Mouse (Mus musculus): ENCODE measurements around the gene Tnnc1. TPM values are rescaled to one million over a fixed set of nuclear protein-coding genes. Genes with fewer than 3 reads are reported as not detected.
A peak's percentile ranks its signal among the peaks of the same experiment; 100 is the strongest.

Gene Tnnc1
- 4.6 and 6.3 TPM in 2 replicates for polyA plus RNA-seq (2012; rRNA removed)

DNA sequence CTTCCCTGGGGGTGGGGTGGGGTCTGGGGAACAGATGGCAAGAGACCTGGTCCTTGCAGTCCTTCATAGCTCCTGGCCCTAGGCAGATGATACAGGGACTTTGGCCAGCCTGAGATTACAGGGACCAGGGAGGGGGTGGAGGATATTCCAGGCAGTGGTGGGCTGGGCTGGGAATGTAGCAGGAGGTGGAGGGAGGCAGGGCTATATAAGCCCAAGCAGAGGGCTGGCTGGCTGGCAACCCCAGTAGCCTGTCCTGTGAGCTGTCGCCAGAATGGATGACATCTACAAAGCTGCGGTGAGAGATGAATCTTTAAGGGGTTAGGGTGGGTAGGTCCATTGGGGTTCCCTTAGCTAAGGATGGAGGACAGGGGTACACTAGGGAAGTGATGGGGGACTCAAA lies at the start of gene Tnnc1:
Gene Tnnc1 (plus strand): TSS at position 229 of the 400 bp plus-strand sequence.
- no peak for DNase-seq (ENCODE audit: low read depth)
- TF ChIP-seq POLR2A (IDR thresholded peaks at IDR 0.05; ENCODE audit: borderline replicate concordance, extremely low read depth, insufficient read depth, insufficient read length, poor library complexity, severe bottlenecking) = no peak

DNA sequence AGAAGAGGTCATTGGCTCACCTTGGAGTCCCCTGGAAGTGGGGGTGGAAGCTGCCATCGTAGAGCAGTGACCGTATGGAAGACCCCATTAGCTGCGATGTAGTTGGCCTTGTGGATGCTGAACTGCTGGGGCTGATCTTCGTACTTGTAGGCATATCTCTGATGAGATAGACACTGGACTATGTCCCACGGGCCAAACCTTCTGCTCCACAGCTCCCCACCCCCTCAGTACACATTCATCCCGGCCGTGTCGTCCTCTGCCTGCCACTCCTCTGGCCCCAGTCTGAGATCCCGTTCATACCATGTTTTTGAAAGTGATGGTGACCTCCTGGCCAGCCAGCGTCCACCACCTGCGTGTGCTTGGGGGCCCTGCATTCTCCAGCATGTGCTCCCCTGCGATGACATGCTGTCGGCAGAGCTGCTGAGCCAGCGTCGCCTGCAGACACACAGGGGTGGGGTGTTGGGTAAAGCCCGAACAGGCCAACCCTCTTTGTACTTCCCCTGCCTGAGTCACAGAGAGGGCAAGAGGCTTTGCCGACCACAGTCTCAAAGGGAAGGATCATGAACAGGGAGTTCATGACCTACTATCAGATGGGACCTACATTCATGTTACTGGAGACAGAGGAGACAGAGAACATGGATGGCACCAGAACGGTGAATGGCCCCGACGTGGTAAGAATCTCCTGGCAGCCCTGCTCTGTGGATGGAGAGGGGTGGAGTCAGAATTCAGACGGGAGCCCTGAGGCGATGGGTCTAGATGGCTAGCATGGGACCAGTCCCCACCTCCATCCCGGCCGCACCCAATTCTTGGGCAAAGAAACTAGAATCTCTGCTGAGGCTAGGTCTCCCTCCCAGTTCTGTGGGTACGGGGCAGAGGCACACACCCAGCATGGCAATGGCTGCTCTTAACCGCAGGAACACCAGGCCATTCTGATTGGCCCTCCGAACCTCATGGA lies 47.6 kb upstream of the Tnnc1 start:
- no peak for DNase-seq (ENCODE audit: low read depth)
- TF ChIP-seq CTCF (IDR thresholded peaks at IDR 0.05; ENCODE audit: borderline replicate concordance, extremely low read depth, insufficient read depth, insufficient read length) (no peak), POLR2A (IDR thresholded peaks at IDR 0.05; ENCODE audit: borderline replicate concordance, extremely low read depth, insufficient read depth, insufficient read length, poor library complexity, severe bottlenecking) (no peak)

DNA sequence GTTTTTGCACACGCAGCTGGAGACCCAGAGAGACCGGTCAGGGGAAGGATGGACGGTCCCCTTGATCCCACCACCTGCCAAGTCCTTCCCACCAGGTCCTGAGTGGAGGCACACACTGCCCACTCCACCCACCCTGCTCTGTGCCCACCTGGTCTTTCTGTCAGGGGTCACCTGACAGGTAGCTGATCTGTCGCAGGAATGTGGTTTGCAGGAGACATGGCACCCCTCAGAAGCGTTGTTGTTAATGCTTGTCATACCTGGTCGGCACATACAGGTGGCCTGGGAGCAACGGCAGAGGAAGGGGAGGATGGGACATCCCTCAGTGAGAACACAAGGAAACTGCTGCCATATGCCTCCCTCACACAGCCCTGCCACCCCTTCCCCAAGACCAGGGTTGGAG lies 46.9 kb upstream of the Tnnc1 start:
- DNase-seq (ENCODE audit: low read depth) = no peak
- TF ChIP-seq POLR2A (IDR thresholded peaks at IDR 0.05; ENCODE audit: borderline replicate concordance, extremely low read depth, insufficient read depth, insufficient read length, poor library complexity, severe bottlenecking) (no peak), CTCF (IDR thresholded peaks at IDR 0.05; ENCODE audit: borderline replicate concordance, extremely low read depth, insufficient read depth, insufficient read length) (no peak)

DNA sequence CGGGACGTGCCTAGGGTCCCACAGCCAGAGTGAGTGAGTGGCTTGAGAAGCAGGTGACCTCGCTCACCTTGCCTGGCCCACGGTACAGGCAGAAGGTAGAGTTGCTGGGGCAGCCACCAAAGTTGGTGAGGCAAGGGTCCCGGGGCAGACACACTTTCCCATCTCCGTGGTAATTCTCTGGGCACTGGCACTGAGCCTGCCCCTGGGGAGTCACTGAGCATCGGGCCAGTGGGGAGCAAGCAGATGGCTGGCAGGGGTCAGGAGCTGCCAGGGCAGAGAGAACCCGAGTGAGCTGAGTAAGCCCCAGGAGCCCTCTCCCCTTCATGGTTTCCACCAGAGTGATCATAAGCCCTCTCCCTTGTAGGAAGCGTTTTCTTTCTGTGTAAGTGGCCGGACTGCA lies 46.5 kb upstream of the Tnnc1 start:
- DNase-seq (ENCODE audit: low read depth) = no peak
- TF ChIP-seq POLR2A (IDR thresholded peaks at IDR 0.05; ENCODE audit: borderline replicate concordance, extremely low read depth, insufficient read depth, insufficient read length, poor library complexity, severe bottlenecking) (no peak), CTCF (IDR thresholded peaks at IDR 0.05; ENCODE audit: borderline replicate concordance, extremely low read depth, insufficient read depth, insufficient read length) (no peak)

DNA sequence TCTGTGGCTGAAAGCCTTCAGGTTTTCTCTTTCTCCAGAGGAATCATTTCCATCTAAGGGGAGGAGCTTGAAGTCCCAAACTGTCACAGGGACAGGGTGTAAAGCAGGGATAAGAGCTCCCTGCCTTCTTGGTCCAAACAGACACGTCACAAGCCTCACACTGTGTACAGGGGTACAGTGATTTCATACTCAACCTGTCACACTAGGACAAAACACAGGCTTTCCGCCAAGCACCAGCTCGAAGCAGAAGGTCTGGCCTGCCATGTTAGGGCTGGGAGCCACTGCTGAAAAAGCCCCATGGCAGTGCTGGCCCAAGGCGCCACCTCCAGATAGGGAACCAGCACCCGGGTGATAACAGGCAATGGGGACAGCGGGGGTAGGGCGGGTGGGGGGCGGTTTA lies 44.0 kb upstream of the Tnnc1 start:
- peak; percentile 52 for DNase-seq (ENCODE audit: low read depth)
- TF ChIP-seq CTCF (IDR thresholded peaks at IDR 0.05; ENCODE audit: borderline replicate concordance, extremely low read depth, insufficient read depth, insufficient read length) (no peak), POLR2A (IDR thresholded peaks at IDR 0.05; ENCODE audit: borderline replicate concordance, extremely low read depth, insufficient read depth, insufficient read length, poor library complexity, severe bottlenecking) (no peak)

DNA sequence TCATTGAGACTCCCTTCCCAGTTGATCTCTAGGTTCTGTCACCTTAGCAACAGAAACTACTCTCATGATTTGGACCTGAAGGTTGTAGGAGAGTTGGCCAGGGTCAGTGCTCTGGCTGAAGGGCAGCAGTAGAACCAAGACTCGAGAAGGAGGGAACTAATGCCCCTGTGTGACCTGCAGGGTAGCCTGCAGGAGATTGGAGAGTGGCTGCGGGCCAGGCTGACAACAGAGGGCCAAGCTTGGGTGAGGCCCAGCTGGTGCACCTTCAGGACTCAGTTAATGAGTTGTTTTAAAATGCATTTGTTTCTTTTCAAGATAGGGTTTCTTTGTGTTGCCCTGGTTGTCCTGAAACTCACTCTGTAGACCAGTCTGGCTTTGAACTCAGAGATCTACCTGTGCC lies 43.1 kb upstream of the Tnnc1 start:
- no peak for DNase-seq (ENCODE audit: low read depth)
- TF ChIP-seq CTCF (IDR thresholded peaks at IDR 0.05; ENCODE audit: borderline replicate concordance, extremely low read depth, insufficient read depth, insufficient read length) = no peak

DNA sequence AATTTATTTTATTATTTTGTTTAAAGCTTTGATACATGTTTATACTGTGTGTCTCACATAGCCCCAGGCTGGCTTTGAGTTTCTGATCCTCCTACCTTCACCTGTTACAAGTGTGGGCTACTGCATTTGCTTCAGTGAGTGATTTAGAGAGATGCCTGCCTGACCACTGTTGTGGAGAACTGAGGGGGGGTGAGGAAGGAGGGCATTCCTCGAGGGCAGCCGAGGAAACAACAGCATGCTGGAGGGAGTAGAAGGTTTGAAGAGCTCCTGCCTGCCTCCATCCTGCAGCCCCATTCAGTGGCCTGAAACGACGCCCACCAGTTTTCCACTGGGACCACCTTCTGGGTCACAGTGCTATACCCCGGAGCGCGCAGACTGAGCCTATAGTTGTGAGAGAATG lies 42.7 kb upstream of the Tnnc1 start:
- DNase-seq (ENCODE audit: low read depth) = no peak
- no peak for TF ChIP-seq CTCF (IDR thresholded peaks at IDR 0.05; ENCODE audit: borderline replicate concordance, extremely low read depth, insufficient read depth, insufficient read length)
- TF ChIP-seq POLR2A (IDR thresholded peaks at IDR 0.05; ENCODE audit: borderline replicate concordance, extremely low read depth, insufficient read depth, insufficient read length, poor library complexity, severe bottlenecking) = no peak

DNA sequence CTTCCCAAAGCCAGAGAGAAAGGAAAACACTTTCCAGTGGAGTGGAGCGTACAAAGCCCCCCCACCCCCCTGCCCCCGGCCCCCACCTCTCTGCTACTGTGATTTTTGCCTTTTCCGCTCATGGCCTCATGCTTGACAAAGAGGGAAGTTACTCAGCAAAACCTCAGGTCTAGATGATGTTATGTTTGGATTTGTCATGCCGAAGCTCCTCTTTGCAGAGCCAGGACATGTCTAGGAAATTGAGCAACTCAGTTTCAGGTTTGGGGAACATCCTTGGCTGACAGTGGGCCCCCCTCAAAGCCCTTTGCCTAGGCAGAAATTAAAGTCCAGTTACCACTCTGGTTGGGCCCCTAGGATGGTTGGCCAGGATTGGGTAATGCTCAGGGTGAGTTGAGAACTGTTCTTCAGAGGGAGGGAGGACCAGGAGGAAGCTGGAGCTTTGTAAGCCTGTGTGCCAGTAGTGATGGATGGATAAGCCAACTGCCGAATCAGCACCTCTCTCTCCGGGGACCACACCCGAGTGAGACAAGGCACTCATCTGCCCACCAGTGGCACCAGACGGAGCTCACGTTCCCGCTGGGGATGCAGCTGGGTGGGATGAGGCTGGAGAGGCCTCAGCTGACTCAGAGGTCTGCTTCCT lies 42.0 kb upstream of the Tnnc1 start:
- TF ChIP-seq POLR2A (IDR thresholded peaks at IDR 0.05; ENCODE audit: borderline replicate concordance, extremely low read depth, insufficient read depth, insufficient read length, poor library complexity, severe bottlenecking) (no peak), CTCF (IDR thresholded peaks at IDR 0.05; ENCODE audit: borderline replicate concordance, extremely low read depth, insufficient read depth, insufficient read length) (no peak)
- peak; percentile 15 for DNase-seq (ENCODE audit: low read depth)

DNA sequence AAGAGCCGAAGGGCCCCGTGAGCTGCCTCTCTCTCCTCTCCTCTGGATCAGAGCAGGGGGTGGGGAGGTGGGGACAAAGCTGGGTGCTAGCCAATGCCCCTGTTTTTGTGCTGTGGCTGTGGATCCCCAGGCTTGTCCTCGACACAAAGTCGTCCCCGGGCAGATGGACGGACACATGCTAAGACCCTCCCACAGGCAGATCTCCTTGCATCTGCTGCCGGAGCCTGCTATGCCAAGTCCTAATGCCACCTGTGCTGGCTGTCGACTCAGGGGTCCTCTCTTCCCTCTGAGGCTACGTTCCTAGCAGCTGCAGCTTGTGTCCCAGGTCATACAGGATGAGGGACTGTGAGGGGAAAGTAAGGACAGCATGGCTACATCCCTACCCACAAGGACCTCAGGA lies 41.3 kb upstream of the Tnnc1 start:
- DNase-seq (ENCODE audit: low read depth) = peak; percentile 52
- TF ChIP-seq POLR2A (IDR thresholded peaks at IDR 0.05; ENCODE audit: borderline replicate concordance, extremely low read depth, insufficient read depth, insufficient read length, poor library complexity, severe bottlenecking) (no peak), CTCF (IDR thresholded peaks at IDR 0.05; ENCODE audit: borderline replicate concordance, extremely low read depth, insufficient read depth, insufficient read length) (no peak)

DNA sequence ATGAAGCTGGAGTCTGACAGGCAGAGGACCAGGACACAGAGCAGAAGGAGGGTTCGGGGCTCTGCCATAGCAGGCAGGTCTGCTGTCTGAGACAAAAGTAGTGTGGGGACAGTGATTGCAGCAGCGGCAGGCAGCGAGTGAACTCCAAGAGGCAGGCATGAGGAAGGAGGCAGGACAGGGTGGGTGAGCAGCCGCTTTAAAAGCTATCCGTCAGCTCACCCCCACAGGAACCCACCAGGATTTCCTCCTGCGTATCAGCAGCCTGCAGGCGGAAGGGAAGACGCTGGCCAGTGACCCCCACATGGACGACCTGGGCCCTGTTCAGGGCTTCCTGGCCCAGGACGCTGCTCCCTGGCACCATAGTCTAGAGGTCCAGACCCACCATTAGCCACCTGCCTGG lies 39.7 kb upstream of the Tnnc1 start, which contains the start of gene Stab1:
Gene Stab1 (minus strand): TSS at position 217 of the 400 bp plus-strand sequence.
- no peak for TF ChIP-seq POLR2A (IDR thresholded peaks at IDR 0.05; ENCODE audit: borderline replicate concordance, extremely low read depth, insufficient read depth, insufficient read length, poor library complexity, severe bottlenecking)
- TF ChIP-seq CTCF (IDR thresholded peaks at IDR 0.05; ENCODE audit: borderline replicate concordance, extremely low read depth, insufficient read depth, insufficient read length) = no peak
- no peak for DNase-seq (ENCODE audit: low read depth)

DNA sequence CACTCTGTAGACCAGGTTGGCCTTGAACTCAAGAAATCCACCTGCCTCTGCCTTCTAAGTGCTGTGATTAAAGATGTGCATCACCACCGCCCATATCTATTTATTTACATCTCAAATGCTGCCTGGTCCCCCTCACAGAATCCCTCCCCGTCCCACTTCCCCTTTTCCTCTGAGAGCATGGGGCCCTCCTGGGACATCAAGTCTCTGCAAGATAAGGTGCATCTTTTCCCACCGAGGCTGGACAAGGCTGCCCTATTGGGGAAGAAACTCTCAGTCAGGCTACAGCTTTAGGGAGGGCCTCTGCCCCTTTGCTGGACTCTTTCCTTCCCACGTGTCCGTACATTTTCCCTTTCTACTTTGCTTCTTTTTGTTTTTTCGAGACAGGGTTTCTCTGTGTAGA lies 38.6 kb upstream of the Tnnc1 start:
- TF ChIP-seq POLR2A (IDR thresholded peaks at IDR 0.05; ENCODE audit: borderline replicate concordance, extremely low read depth, insufficient read depth, insufficient read length, poor library complexity, severe bottlenecking) (no peak), CTCF (IDR thresholded peaks at IDR 0.05; ENCODE audit: borderline replicate concordance, extremely low read depth, insufficient read depth, insufficient read length) (no peak)
- DNase-seq (ENCODE audit: low read depth) = no peak

DNA sequence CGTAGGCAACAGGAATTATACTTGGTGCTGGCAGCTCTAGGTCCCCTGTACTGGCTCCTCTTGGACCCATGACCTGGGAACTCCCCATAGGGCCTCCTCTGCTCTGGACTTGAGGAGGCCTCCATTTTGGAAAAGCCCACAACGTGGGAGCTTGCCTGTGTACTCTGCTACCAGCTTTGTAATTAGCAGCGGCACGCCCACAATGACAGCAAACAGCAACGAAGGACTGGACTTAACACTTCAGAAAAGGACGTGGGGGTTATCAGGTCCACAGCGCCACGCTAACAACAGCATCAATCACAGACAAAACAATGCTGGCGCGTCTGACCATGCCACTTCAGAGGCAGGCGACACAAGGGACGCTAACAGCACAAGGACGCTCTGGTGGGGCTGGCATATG lies 37.1 kb upstream of the Tnnc1 start:
- peak; percentile 18 for DNase-seq (ENCODE audit: low read depth)

More for the DNA sequence above, 37.1 kb upstream of the Tnnc1 start:
- no peak for TF ChIP-seq CTCF (IDR thresholded peaks at IDR 0.05; ENCODE audit: borderline replicate concordance, extremely low read depth, insufficient read depth, insufficient read length)
